Mouse (Mus musculus): Measurements from ENCODE around the gene Myo1a.
"Not testable (repeated sequence)": the region's sequence is repeated elsewhere in the genome, so short reads cannot be mapped to it uniquely, and the experiment has no call there.

Gene Myo1a

DNA sequence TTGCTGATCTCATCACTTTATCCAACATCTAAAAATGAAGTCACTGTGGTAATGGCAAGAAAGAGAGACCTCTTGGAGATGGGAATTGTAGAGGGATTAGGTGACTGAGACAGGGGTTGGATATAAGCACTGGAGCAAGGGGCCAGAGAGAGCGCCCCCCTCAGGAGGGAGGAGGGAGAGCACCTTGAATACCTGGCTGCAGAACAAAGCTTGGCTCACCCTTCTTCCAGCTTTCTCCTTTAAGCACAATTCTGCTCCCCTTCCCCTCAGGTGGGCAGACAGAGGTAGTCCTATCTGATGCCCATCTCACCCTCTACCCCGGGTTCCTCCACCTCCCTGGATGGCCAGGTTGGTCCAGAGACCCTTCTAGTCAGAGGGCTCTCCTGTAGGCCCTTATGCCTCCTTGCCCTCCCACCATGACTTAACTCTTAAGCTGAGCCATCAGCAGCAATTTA lies at the start of gene Myo1a:
Myo1a (plus strand) TSS at position 405 of the 455 bp plus-strand sequence.
- no peak for DNase-seq (ENCODE audit: low spot score in 2 of 2)

DNA sequence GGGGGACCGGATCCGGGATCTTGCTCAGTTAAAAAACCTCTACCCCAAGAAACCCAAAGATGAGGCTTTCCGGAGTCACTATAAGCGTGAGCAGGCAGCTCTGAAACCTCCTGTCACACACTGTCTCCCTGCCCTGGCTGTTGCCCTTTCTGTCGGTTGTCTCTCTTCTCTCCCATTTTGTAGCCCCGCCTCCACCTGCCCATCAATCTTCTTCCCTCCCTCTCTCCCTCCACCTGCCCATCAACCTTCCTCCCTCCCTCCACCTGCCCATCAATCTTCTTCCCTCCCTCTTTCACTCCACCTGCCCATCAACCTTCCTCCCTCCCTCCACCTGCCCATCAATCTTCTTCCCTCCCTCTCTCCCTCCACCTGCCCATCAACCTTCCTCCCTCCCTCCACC lies 47.4 kb upstream of the Myo1a start:
- DNase-seq (ENCODE audit: low spot score in 2 of 2): not testable (repeated sequence)

DNA sequence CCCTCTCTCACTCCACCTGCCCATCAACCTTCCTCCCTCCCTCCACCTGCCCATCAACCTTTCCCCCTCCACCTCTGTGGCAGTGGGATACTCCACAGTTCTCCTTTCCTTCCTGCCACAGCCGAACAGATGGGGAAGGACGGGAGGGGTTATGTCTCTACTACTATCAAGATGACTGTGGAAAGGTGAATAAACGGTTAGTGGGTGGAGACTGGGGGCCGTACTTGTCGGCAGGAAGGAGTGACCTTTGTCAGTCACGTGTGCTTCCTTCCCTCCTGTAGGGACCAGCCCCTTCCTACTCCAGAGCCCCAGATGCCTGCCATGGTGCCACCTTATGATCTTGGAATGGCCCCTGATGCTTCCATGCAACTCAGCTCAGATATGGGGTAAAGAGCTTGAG lies 46.9 kb upstream of the Myo1a start:
- no peak for DNase-seq (ENCODE audit: low spot score in 2 of 2)

DNA sequence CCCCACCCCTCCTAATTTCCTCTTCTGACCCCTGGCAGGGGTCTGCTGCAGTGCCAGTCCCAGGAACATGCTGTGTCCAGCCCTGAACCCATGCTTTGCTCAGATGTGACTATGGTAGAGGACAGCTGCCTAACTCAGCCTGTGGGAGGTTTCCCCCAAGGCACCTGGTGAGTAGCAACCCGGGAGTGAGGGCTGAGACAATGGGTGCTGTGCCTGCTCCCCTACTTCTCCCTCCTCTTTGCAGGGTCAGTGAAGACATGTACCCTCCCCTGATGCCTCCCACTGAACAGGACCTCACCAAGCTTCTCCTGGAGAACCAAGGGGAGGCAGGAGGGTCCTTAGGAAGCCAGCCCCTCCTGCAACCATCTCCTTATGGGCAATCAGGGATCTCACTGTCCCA lies 45.4 kb upstream of the Myo1a start:
- DNase-seq (ENCODE audit: low spot score in 2 of 2): no peak

DNA sequence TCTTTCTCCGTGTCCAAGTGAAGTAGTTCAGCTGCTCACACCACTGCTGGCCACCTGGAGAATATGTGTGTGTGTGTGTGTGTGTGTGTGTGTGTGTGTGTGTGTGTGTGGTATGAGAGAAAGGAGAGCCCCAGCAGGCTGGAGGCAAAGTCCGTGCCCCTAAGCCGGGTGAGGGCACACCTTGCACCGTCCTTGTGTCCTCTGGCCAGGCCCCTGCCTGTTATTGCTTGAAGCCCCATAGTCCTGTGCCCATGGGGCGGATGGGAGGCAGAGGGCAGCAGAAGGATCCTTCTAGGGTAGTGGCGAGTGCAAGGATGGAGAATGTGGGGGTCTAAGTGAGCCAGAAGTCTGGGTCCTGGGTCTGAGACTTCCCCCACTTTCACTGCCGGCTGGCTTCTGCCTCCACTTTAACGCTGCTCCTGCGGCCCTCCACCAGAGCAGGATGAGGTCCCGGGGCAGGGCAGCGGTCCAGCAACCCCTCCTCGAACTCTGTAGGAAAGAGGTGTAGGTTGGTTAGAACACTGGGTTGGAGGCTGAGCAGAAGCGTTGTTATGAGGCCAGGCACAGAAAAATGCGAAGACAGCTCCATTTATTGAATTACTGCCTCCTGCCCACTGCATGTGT lies 43.6 kb upstream of the Myo1a start:
- no peak for DNase-seq (ENCODE audit: low spot score in 2 of 2)

DNA sequence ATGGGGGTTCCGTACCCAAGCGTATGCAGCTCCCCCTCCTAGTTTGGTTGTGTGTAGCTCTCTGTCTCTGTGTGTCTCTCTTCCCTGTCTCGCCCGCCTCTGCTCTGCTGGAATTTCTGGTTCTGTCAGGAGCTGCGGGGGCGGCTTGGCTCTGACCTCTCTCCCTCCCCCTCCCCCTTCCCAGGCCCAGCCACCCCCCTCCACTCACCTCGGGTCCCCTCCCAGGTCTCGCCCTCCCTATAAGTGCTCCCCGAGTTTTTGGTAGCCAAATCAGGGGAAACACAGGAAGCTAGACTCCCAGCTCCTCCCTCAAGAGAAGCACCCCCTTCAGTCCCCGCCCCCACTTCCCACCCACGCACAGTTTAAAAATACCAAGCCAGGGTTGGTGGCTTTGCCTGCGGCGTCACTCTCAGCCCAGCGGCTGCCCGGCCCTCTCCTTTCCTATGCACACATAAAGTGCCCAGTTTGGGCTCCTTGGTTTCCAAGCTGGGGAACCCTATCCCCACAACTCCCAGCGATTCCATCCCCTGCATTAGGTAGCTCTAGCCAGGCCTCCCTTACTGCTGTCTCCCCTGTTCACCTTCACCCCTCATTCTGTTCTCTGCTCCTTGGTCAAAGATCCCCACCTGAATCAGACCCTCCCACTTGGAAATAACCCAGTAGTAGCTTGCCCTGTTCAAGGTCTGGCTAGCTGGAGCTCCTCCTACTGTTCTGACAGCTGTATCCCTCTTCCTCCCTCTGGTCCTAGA lies 42.9 kb upstream of the Myo1a start:
- DNase-seq (ENCODE audit: low spot score in 2 of 2): peak; percentile 54 to 56

DNA sequence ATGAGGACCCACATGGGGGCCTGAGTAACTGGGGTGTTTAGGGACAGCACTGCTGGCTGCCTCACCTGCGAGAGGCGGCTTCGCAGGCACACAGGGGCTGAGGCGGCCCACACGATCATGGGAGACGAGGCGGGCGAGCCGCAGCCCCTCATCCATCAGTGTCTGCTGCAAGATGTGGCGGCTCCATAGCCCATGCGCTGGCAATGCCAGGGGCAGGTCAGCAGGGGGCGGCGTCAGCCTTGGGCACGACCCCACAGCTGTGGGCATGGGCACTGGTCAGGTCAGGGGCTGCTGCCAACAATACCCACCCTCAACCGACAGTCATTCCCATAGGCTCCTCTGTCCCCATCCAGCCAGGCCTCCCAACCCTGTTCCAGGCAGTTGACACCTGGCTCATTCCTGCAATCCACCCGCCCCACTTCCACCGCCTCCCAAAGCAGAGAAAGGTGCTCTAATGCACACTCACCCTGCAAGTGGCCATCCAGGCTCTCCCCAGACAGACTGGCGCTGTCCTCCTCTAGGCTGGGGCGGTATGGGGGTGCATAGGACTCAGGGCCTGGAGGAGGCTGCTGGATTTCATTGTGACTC lies 42.2 kb upstream of the Myo1a start:
- DNase-seq (ENCODE audit: low spot score in 2 of 2): no peak

DNA sequence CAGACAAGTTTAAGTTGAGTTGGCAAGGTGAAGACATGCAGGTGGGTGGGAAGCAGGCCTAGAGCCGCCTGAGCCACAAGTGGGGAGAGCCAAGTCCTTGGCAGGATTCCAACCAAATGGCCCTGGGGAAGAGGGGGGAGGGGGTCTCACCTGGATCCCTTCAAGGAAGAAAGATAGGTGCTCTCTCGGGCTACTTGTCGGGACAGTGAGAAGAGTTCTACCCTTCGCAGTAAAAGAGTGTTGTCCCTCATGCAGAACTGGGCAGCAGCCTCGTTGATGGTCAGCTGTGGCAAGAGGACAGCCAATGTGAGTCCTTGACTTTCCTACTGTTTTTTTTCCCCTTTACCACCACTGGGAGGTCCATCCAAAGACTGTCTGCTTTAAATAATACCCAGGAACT lies 41.4 kb upstream of the Myo1a start:
- DNase-seq (ENCODE audit: low spot score in 2 of 2): no peak

DNA sequence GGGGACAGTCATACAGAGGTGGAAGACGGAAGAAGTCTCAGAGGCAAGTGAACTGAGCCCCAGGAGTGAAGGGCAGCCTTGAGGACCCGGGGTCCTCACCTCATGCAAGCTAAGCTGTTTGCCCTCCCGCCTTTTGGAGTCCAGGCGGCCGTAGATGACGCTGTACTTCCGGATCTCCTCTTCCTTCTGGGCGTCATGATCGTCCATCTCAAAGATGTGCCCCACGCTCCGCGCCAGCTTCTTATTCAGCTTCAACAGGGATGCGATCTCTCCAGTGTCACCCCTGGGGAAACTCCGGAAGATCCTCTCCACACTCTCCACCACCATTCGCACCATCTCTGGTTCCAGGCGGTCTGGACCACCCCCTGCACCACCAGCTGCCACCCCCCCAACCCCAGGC lies 40.8 kb upstream of the Myo1a start:
- DNase-seq (ENCODE audit: low spot score in 2 of 2): no peak

DNA sequence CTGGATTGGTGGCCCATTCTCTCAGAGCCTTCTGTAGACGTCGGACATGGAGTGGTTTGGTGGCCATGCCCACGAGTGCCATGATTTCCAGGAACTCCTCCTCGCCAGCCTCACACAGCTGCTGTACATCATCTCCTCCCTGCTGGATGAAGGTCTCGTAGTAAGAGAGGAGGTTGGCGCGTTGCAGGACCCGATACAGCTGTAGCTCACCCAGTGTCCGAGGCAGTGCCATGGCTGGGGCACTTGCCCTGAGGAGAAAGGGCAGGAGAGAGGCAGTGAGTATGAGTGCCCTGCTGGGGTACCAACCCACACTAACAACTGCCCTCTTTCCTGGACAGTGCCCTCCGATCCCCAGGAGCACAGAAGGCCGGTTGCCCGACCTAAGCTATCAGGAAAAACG lies 40.1 kb upstream of the Myo1a start:
- DNase-seq (ENCODE audit: low spot score in 2 of 2): no peak

DNA sequence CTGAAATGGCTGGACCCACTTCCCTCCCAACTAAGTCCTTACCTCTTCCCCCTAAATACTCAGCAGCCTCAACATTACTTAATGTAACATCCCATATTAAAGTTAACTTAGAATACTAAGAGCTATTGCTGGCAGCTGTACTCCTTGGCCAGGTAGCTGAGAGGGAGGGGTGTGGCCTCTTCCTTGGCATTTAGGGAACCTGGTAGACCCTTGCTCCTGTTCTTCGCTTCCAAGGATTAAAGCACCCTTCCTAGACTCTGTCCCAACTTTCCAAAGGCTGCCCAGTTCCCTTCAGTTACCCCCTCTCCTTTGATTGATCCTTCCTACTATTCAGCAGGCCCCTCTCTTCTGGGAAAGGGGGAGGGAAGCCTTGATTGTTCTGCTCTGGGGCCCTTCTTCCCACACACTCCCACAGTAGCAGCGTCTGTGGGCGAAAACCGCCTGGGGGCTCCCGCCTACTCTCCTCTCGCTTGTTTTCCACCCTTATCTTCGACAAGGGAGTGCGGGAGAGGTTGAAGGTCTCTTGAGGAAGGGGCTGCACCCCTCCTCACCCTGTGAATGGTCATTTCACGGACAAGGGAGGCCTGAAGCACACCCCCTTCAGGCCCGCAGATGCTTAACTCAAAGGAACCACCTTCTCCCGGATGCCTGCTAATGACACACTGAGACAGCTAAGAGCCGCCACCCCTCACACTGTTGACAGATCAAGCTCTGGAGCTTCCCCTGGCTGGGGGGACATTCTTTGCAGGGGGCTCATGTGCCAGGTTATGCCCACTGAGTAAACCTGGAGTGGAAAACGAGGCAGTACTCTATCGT lies 39.4 kb upstream of the Myo1a start:
- no peak for DNase-seq (ENCODE audit: low spot score in 2 of 2)

DNA sequence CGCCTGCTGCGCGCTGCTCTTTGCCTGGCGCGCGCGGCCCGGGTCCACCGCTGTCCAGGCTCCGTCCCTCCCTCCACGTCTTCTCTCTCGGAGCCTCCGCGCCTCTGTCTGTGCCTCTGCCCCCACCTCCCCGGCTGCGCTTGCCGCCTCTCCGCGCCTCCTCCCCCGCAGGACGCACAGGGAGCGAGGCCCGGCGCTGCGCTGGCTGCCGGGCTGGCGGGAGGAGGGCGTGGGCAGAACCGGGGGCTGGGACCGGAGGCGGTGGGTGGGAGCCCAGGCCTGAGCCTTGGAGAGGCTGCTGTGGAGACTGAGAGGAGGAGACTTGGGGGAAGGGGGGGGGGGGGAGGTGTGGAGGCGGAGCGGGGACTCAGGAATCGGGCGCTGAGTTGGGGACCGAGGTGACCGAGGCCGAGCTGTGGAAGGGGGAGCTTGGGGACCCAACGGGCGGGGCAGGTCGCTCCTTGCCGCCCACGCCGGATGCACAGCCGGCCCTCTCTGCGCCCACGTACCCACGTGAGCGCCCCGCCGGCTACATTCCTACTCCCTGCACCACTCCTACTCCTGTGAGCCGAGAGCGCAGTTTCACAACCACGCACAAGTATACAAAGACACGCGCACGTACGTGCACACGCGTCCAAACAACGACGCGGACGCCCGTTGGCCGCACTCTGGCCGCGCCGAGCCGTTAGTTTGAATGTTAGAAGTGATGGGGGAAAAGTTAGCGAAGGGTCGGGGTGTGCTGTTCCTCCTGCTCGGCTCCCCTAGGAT lies 38.3 kb upstream of the Myo1a start, which contains the start of gene Nemp1:
Nemp1 (plus strand) TSS at position 401 of the 768 bp plus-strand sequence.
- DNase-seq (ENCODE audit: low spot score in 2 of 2): peak; percentile 81 to 88

DNA sequence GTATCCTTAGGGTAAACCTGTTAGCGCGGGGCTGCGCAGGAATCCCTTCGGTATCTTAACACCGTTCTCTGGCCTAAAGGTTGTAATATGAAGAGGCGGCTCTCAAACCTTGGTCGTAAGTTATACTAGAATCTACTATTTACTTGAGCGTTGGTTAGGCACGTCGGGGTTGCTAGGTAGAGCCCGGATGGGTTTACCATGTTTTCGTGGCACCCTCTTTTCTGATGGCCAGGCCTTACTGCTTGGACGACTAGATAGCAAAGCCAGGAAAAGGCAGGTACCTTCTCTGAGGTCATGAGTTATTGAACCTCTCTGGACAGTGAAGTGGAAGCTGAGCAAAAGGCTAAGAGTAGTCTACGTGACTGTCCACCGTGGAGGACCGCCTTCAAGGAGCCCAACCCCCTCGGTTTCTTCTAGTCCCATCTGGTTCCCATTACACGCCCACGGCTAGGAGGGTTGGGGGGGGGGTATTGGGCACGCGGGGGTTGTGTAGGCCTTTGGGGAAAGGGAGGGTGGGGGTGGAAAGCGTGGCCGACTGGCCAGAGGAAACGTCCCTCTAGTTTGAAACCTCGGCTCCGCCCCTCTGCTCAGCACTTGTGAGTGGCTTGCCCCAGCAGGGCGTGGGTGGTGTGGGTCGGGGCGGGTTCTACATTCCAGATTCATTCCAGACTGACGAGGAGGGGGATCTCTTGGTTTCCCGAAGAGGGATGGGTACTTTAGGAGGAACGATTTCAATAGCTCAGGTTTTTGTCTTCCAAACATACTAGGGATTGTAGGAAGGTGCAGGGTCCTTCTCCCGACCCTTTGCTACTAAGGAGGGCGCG lies 37.5 kb upstream of the Myo1a start:
- peak; percentile 78 to 87 for DNase-seq (ENCODE audit: low spot score in 2 of 2)

DNA sequence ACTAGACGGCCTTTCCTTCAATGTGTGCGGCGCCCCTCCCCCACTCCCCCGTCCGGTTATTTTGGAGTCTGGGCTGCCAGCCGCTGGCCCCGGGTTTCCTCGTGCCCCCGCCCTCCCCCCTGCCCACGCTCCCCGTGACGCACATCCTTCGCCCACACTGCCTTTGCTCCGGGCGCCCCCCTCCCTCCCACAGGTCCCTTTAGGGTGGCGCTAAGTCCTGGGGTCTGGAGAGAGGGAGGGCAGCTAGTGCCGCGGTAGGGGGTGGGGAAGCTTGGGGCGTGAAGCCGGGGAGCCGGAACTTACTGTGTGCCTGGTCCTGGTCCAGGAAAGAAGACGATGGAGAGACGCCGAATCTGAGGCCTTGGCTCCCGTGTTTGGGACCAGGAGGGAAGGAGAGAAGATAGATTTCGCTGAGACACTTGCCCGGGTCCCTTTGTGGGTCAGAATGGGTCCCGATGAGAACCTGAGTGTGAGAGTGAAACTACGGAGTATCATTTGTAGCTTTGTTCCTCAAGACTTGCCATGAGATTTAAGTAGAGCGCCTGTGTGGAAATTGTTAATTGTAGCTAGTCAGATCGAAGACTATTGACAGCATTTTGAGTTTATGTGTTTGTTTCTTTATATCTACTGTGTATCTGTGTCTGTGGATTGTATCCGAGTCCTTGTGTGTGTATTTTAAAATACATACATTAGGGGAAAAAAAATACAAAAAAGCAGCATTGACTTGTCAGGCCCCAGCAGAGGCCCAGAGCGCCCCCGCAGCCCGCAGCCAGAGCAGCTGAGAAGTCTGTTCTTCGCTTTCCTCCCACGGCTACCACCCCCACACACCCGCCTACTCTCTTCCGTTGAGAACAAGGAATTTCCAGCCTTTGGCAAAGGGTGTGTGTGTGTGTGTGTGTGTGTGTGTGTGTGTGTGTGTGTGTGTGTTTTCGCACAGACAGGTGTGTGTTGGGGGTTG lies 36.6 kb upstream of the Myo1a start, which contains the start of gene Nab2:
Nab2 (minus strand) TSS at position 476 of the 958 bp plus-strand sequence.
- DNase-seq (ENCODE audit: low spot score in 2 of 2): peak; percentile 68 to 73

DNA sequence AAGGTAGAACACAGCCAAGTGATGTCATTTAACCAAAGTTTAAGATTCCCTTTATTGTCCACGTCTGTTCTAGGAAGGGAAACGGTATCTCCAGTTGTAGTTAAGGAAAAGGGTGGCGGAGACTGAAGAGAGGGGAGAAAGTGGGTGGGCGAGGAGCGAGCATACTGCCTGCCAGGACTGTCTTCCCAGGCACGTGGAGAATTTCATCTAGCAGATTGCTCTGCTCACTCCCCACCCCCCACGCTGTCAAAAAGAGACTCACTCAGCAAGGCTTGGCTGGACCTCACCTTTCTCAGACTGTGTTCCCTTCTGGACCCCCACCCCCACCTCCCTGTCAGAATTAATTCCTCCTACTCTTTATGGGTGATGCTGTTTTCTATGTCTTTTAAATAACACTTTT lies 35.8 kb upstream of the Myo1a start:
- DNase-seq (ENCODE audit: low spot score in 2 of 2): no peak

DNA sequence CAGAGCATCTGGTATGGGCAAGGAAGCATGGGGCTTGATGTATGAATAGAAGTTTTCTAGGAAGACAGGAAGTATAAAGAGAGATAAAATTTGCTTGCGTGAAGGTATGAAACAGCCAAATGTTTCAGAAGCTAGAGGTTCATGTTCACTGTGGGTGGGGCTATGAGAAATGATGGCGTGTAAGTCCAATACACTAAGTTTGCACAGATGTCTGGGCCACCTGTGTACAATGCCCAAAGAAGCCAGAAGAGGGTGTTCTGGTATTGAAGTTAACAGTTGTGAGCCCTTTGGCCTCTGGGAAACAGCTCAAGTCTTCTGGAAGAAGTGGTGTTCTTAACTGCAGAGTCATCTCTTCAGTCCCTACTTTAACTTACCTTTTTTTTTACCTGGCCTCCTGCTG lies 34.8 kb upstream of the Myo1a start:
- no peak for DNase-seq (ENCODE audit: low spot score in 2 of 2)

DNA sequence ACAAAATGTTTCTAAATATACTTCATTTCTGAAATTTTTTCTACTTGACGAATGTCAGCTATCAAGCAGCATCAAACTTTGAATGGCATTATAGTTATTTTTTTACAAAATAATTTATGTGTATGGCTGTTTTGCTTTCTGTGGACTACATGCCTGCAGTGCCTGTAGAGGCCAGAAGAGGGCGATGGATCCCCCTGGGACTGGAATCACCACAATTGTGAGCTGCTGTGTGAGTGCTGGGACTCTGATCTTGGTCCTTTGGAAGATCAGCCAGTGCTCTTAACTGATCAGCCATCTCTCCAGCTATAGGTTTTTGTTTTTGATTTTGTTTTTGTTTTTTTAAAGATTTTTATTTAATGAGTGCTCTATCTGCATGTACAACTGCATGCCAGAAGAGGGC lies 33.7 kb upstream of the Myo1a start:
- DNase-seq (ENCODE audit: low spot score in 2 of 2): no peak

DNA sequence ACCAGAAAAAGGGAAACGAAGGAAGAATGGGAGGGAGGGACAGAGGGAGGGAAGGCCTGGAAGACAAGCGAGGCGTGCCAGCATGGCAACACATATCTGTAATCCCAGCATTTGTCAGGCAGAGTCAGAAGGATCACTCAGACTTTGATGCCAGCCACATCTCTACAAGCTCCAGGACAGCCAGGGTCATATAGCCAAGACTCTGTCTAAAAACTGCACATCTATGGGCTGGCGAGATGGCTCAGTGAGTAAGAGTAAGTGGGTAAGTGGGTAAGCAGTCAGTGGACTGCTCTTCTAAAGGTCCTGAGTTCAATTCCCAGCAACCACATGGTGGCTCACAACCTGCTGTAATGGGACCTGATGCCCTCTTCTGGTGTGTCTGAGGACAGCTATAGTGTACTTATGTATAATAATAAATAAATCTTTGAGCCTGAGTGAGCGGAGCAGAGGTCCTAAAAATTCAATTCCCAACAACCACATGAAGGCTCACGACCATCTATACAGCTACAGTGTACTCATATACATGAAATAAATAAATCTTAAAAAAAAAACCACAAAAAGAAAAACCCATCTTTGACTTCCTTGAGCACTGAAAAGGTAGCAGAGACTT lies 30.8 kb upstream of the Myo1a start:
- DNase-seq (ENCODE audit: low spot score in 2 of 2): no peak
